Mouse (Mus musculus): ENCODE results near the gene Ptprc. TPM values are rescaled to one million over a fixed set of nuclear protein-coding genes. Genes with fewer than 3 reads are reported as not detected.

The Ptprc gene
- total RNA-seq, 2 experiments from 2014 or later: 4.6 to 7.5 TPM

GRCm38 (mm10) chr1:138154185-138154785 is 21.2 kb downstream of the Ptprc start:
- intact Hi-C loops (cut with DNase I): no loop called here
- no peak for DNase-seq

GRCm38 (mm10) chr1:138153126-138153525 is 22.4 kb downstream of the Ptprc start:
- intact Hi-C loops (cut with DNase I): no loop called here
- no peak for DNase-seq

- intact Hi-C loops (cut with DNase I): no loop called here
- no peak for DNase-seq
These were observed 26.7 kb downstream of the Ptprc start for GRCm38 (mm10) chr1:138148844-138149243.

- DNase-seq: no peak
- intact Hi-C loops (cut with DNase I): no loop called here
These were observed 29.9 kb downstream of the Ptprc start for GRCm38 (mm10) chr1:138145571-138145970.

- intact Hi-C loops (cut with DNase I): no loop called here
- no peak for DNase-seq
These were observed 30.4 kb downstream of the Ptprc start for GRCm38 (mm10) chr1:138145148-138145547.

- no peak for DNase-seq
These were observed 31.1 kb downstream of the Ptprc start for GRCm38 (mm10) chr1:138144365-138144764.

GRCm38 (mm10) chr1:138140769-138141168 is 34.7 kb downstream of the Ptprc start:
- intact Hi-C loops (cut with DNase I): no loop called here
- no peak for DNase-seq

More at GRCm38 (mm10) chr1:138144365-138144764, 31.1 kb downstream of the Ptprc start:
- intact Hi-C loops (cut with DNase I): no loop called here

GRCm38 (mm10) chr1:138137696-138138095 is 37.8 kb downstream of the Ptprc start:
- intact Hi-C loops (cut with DNase I): no loop called here

GRCm38 (mm10) chr1:138137024-138137577 is 38.4 kb downstream of the Ptprc start:
- intact Hi-C loops (cut with DNase I): no loop called here
- DNase-seq: no peak

More at GRCm38 (mm10) chr1:138137696-138138095, 37.8 kb downstream of the Ptprc start:
- DNase-seq: no peak

GRCm38 (mm10) chr1:138136373-138136779 is 39.1 kb downstream of the Ptprc start:
- DNase-seq: peak; percentile 21
- intact Hi-C loops (cut with DNase I): no loop called here

GRCm38 (mm10) chr1:138135637-138136372 is 39.7 kb downstream of the Ptprc start:
- intact Hi-C loops (cut with DNase I): no loop called here
- no peak for DNase-seq

- no peak for DNase-seq
- intact Hi-C loops (cut with DNase I): no loop called here
These were observed 40.4 kb downstream of the Ptprc start for GRCm38 (mm10) chr1:138135117-138135516.

GRCm38 (mm10) chr1:138134324-138134723 is 41.2 kb downstream of the Ptprc start:
- intact Hi-C loops (cut with DNase I): no loop called here
- no peak for DNase-seq

GRCm38 (mm10) chr1:138131739-138132138 is 43.8 kb downstream of the Ptprc start:
- intact Hi-C loops (cut with DNase I): no loop called here
- no peak for DNase-seq

GRCm38 (mm10) chr1:138130145-138130544 is 45.4 kb downstream of the Ptprc start:
- DNase-seq: no peak
- intact Hi-C loops (cut with DNase I): no loop called here

- DNase-seq: no peak
- intact Hi-C loops (cut with DNase I): loop anchor here (5.0 to 10.0 kb wide), 2 partner anchors 510 to 628 kb away; no protein-coding TSS in a partner anchor
These were observed 48.7 kb downstream of the Ptprc start for GRCm38 (mm10) chr1:138126843-138127242.

- DNase-seq: no peak
- intact Hi-C loops (cut with DNase I): loop anchor here (5.0 to 10.0 kb wide), 2 partner anchors 512 to 630 kb away; no protein-coding TSS in a partner anchor
These were observed 50.2 kb downstream of the Ptprc start for GRCm38 (mm10) chr1:138125281-138125680.

- DNase-seq: no peak
- intact Hi-C loops (cut with DNase I): loop anchor here (10.0 kb wide), 1 partner anchor 631 kb away; no protein-coding TSS in a partner anchor
These were observed 51.6 kb downstream of the Ptprc start for GRCm38 (mm10) chr1:138123866-138124265.

- no peak for DNase-seq
- intact Hi-C loops (cut with DNase I): loop anchor here (10.0 kb wide), 1 partner anchor 635 kb away; no protein-coding TSS in a partner anchor
These were observed 55.6 kb downstream of the Ptprc start for GRCm38 (mm10) chr1:138119895-138120294.

GRCm38 (mm10) chr1:138093219-138093618 is 82.3 kb downstream of the Ptprc start:
- no peak for DNase-seq
- intact Hi-C loops (cut with DNase I): no loop called here

- intact Hi-C loops (cut with DNase I): no loop called here
- DNase-seq: peak in 1 of 2 experiments; percentile 13
These were observed 89.7 kb downstream of the Ptprc start for GRCm38 (mm10) chr1:138085810-138086209.

Data from heart, postnatal 36 days (tissue).